In the genomic region with DNA sequence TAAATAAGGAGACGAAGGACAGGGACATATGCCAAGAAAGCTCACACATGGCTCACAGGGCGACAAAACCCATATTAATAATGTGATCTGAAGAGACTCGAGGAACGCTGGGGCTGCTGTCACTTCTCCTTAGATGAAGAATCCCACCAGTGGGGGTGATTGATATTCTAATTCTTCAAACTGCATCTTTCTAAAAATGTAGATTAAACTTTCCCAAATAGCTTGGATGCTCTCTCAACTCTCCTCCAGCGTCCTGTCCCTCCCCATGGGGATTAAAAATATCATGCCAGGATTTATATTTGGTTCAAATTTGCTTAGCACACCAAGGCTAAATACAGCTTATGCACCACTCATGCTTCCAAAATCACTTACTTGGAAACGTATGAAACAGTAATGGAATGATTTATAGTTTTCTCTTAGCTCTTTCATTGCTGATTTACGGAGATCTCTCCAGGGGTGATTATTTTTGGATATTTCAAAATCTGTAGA, we compare ENCODE assay signal across 10 mouse cellular contexts.
DNase-seq lines count a peak whose midpoint lies in the region; ATAC-seq and TF ChIP-seq lines count a peak whose summit lies in the region.
"Had no signal": no experiment of that assay in that cellular context is flagged by ENCODE, and none has a peak within 500 bp of the region (broad histone marks: within the 10 kb centered on the region; RNA-seq: fewer than 3 reads in every experiment).

No protein-coding gene starts in this region.

- intact Hi-C loops in left cerebral cortex, adult 2 months (cut with DNase I): no loop called here

- no peak overlapping the region for H3K9ac ChIP-seq in forebrain, postnatal 0 days
- H3K9ac ChIP-seq in midbrain, embryonic 15.5 days: no peak overlapping the region
- H3K9ac ChIP-seq: liver, embryonic 15.5 days had no signal

- H3K4me3 ChIP-seq in left cerebral cortex, adult 2 months: no peak overlapping the region
- no peak overlapping the region for H3K4me3 ChIP-seq in forebrain, postnatal 0 days (ENCODE audit: low read depth, low read length)
- no peak overlapping the region for H3K4me3 ChIP-seq in midbrain, embryonic 15.5 days
- H3K4me3 ChIP-seq: erythroblast, embryonic 14.5 days; liver, embryonic 15.5 days had no signal

- peak overlapping the region; percentile 26; the same call in 1 of the 2 replicates for H3K4me2 ChIP-seq in forebrain, postnatal 0 days (ENCODE audit: low read depth)
- peak overlapping the region; percentile 23; the same call in 1 of the 2 replicates for H3K4me2 ChIP-seq in midbrain, embryonic 15.5 days
- H3K4me2 ChIP-seq: liver, embryonic 15.5 days had no signal

- peaks cover 38% of the 10 kb centered on the region for H3K4me1 ChIP-seq in forebrain, postnatal 0 days (ENCODE audit: insufficient read depth)
- peaks cover 92% of the 10 kb centered on the region for H3K4me1 ChIP-seq in midbrain, embryonic 15.5 days
- H3K4me1 ChIP-seq: liver, embryonic 15.5 days had no signal

- H3K36me3 ChIP-seq in forebrain, postnatal 0 days (ENCODE audit: insufficient read depth): no peaks in the 10 kb centered on the region
- no peaks in the 10 kb centered on the region for H3K36me3 ChIP-seq in midbrain, embryonic 15.5 days (replicated peaks)
- H3K36me3 ChIP-seq: liver, embryonic 15.5 days had no signal

- peak overlapping the region; percentile 70 for H3K27ac ChIP-seq in left cerebral cortex, adult 2 months
- H3K27ac ChIP-seq in forebrain, postnatal 0 days (ENCODE audit: low read depth, low read length): peak overlapping the region; percentile 79
- H3K27ac ChIP-seq in midbrain, embryonic 15.5 days: peak overlapping the region; percentile 84
- H3K27ac ChIP-seq: liver, embryonic 15.5 days had no signal

- H3K27me3 ChIP-seq in forebrain, postnatal 0 days (ENCODE audit: insufficient read depth, low read length): no peaks in the 10 kb centered on the region
- no peaks in the 10 kb centered on the region for H3K27me3 ChIP-seq in midbrain, embryonic 15.5 days (replicated peaks)
- H3K27me3 ChIP-seq: liver, embryonic 15.5 days had no signal

- DNase-seq in frontal cortex, postnatal 14 days (ENCODE audit: low spot score in 2 of 2): no peak
- DNase-seq in left cerebral cortex, adult 2 months (ENCODE audit: extremely low spot score in 1 of 2, low spot score in 2 of 2): no peak
- no peak for DNase-seq in left cerebral cortex, adult 9 months (ENCODE audit: low spot score in 2 of 2)
- no peak for DNase-seq in forebrain, postnatal 0 days
- no peak for DNase-seq in urinary bladder, postnatal 10 days (ENCODE audit: low spot score)

- no peaks in the 10 kb centered on the region for H3K9me3 ChIP-seq in forebrain, postnatal 0 days (ENCODE audit: low read length)
- no peaks in the 10 kb centered on the region for H3K9me3 ChIP-seq in midbrain, embryonic 15.5 days
- H3K9me3 ChIP-seq: liver, embryonic 15.5 days had no signal

- peak; percentile 56 for ATAC-seq in frontal cortex, adult (ENCODE audit: low TSS enrichment)
- ATAC-seq in forebrain, postnatal 0 days: peak; percentile 15; the same call in 1 of the 2 replicates
- no peak for ATAC-seq in midbrain, embryonic 15.5 days (replicated peaks)
- ATAC-seq in granulocyte monocyte progenitor cell, adult 5-6 weeks (replicated peaks; ENCODE audit: poor library complexity, severe bottlenecking): no peak

- WGBS in forebrain, postnatal 0 days: 25% methylated on average over 7 of the region's 7 CpGs
- 31% methylated on average over 7 of the region's 7 CpGs for WGBS in midbrain, embryonic 15.5 days

- no peak for TF ChIP-seq CTCF in left cerebral cortex, adult 2 months (IDR thresholded peaks at IDR 0.05)
- TF ChIP-seq CTCF in forebrain, postnatal 0 days (IDR thresholded peaks at IDR 0.05; ENCODE audit: low read depth): no peak

Comparison
In these comparisons a context has a peak if more than half of its experiments do, and no peak if none do; other contexts are left out.
1. ATAC-seq: peak in frontal cortex, adult (single experiment) and forebrain, postnatal 0 days (single experiment); none in midbrain, embryonic 15.5 days (single experiment) and granulocyte monocyte progenitor cell, adult 5-6 weeks (single experiment).
2. Peak in every context shown above with its lines, with median percentiles within 50 percentile points of each other: H3K27ac ChIP-seq.